Mouse (Mus musculus) effector memory CD4-positive, alpha-beta T cell, adult 7 months (primary cell): ENCODE results near the gene Armc7. TPM values are rescaled to one million over a fixed set of nuclear protein-coding genes. Genes with fewer than 3 reads are reported as not detected.

Source experiments
- polyA plus RNA-seq: library from polyadenylated mRNA; unstranded; fragments of 100-300 nt; shearing (Covaris generic); gene quantifications from one replicate; pipeline ENCODE4 v1.2.1, GENCODE M21; 2017

The Armc7 gene
- 45.1 TPM for polyA plus RNA-seq

GRCm38 (mm10) chr11:115475025-115475757 lies at the start of gene Armc7:
TSS of gene Armc7 (plus strand) at chr11:115475667.

GRCm38 (mm10) chr11:115439906-115440595 lies 35.4 kb upstream of the Armc7 start, which contains the start of gene Trim80:
TSS of gene Trim80 (plus strand) at chr11:115440545.

GRCm38 (mm10) chr11:115462243-115462891 lies 13.1 kb upstream of the Armc7 start, which contains the start of gene Slc16a5:
TSS of gene Slc16a5 (plus strand) at chr11:115462474.

GRCm38 (mm10) chr11:115491356-115492083 lies 16.1 kb downstream of the Armc7 start, which contains the start of gene Nt5c:
TSS of gene Nt5c (minus strand) at chr11:115491862.

GRCm38 (mm10) chr11:115514238-115514663 lies 38.8 kb downstream of the Armc7 start, which contains the start of gene Jpt1:
TSS of gene Jpt1 (minus strand) at chr11:115514387.

GRCm38 (mm10) chr11:115536038-115536681 lies 60.7 kb downstream of the Armc7 start, which contains the start of gene Sumo2:
TSS of gene Sumo2 (minus strand) at chr11:115536276.

Other genes starting within 250 kb of the Armc7 start
- gene Grin2c, start 208.4 kb upstream of the Armc7 start, polyA plus RNA-seq, result not detected
- gene Fdxr, start 198.6 kb upstream of the Armc7 start, polyA plus RNA-seq, result 17.1 TPM
- 0.17 TPM for gene Fads6, start 178.0 kb upstream of the Armc7 start, polyA plus RNA-seq
- not detected for gene Otop2, start 168.5 kb upstream of the Armc7 start, polyA plus RNA-seq
- gene Ush1g, start 153.6 kb upstream of the Armc7 start, polyA plus RNA-seq, result not detected
- 0.32 TPM for gene Otop3, start 140.9 kb upstream of the Armc7 start, polyA plus RNA-seq
- 47.3 TPM for gene Hid1, start 107.9 kb upstream of the Armc7 start, polyA plus RNA-seq
- gene Cdr2l, start 93.8 kb upstream of the Armc7 start, polyA plus RNA-seq, result 0.34 TPM
- gene Mrpl58, start 71.9 kb upstream of the Armc7 start, polyA plus RNA-seq, result 82.4 TPM
- gene Atp5h, start 55.7 kb upstream of the Armc7 start, polyA plus RNA-seq, result 600 TPM
- gene Kctd2, start 55.5 kb upstream of the Armc7 start, polyA plus RNA-seq, result 81.7 TPM
- 0.45 TPM for gene Trim80, start 35.1 kb upstream of the Armc7 start, polyA plus RNA-seq
- gene Slc16a5, start 13.2 kb upstream of the Armc7 start, polyA plus RNA-seq, result 1.3 TPM
- gene Nt5c, start 16.2 kb downstream of the Armc7 start, polyA plus RNA-seq, result 208 TPM
- gene Jpt1, start 38.7 kb downstream of the Armc7 start, polyA plus RNA-seq, result 368 TPM
- gene Sumo2, start 60.6 kb downstream of the Armc7 start, polyA plus RNA-seq, result 690 TPM
- gene Nup85, start 88.8 kb downstream of the Armc7 start, polyA plus RNA-seq, result 58.3 TPM
- 94.3 TPM for gene Mrps7, start 128.3 kb downstream of the Armc7 start, polyA plus RNA-seq
- gene Gga3, start 128.4 kb downstream of the Armc7 start, polyA plus RNA-seq, result 33.7 TPM
- 499 TPM for gene Mif4gd, start 137.3 kb downstream of the Armc7 start, polyA plus RNA-seq
- 77.3 TPM for gene Slc25a19, start 152.6 kb downstream of the Armc7 start, polyA plus RNA-seq
- 258 TPM for gene Grb2, start 232.9 kb downstream of the Armc7 start, polyA plus RNA-seq